Mouse (Mus musculus) G1E (cell line): ENCODE results near the gene Etfbkmt.

Experiments used
- CTCF ChIP-seq: IDR thresholded peaks from 2 replicates; pipeline ENCODE4 v1.5.1; 2012; ENCODE audit warnings: low read depth, low read length, inconsistent platforms, mixed read lengths
- GATA1 ChIP-seq: IDR thresholded peaks from 2 replicates; pipeline ENCODE4 v1.6.1; 2012; ENCODE audit warnings: borderline replicate concordance, low read length, inconsistent platforms, mixed read lengths
- GATA2 ChIP-seq: IDR thresholded peaks from 2 replicates; pipeline ENCODE4 v1.6.1; 2012; ENCODE audit warnings: low read depth, low read length, inconsistent platforms, borderline replicate concordance
- POLR2AphosphoS5 ChIP-seq: IDR thresholded peaks from 2 replicates; pipeline ENCODE4 v1.6.1; 2012; ENCODE audit warnings: low read depth, low read length, inconsistent platforms; ENCODE audit not compliant: insufficient replicate concordance
- TAL1 ChIP-seq: conservative IDR thresholded peaks from 2 replicates; pipeline ENCODE4 v1.6.1; 2012; ENCODE audit warnings: low read depth, low read length, inconsistent platforms, mixed read lengths

DNA sequence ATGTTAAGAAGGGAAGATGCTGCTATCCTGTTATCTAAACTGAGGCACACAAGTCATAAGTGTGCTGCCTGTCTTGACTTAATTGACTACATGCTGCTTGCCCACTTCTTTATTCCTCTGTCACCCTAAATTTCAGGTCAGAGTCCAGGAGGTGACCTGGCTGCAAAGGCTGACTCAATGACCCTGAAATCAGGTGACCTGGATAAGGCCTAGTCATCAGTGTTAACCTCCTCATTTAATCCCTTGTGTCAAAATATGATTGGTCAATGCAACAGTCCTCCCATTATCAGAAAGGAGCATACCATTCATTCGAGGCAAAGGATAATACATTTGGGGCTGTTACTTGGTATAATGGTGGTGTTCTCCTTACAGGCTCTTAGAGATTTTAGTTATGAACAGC lies at the start of gene Etfbkmt:
- TF ChIP-seq CTCF (no peak), GATA1 (no peak), POLR2AphosphoS5 (no peak), GATA2 (no peak), TAL1 (no peak)
